In the genomic region with DNA sequence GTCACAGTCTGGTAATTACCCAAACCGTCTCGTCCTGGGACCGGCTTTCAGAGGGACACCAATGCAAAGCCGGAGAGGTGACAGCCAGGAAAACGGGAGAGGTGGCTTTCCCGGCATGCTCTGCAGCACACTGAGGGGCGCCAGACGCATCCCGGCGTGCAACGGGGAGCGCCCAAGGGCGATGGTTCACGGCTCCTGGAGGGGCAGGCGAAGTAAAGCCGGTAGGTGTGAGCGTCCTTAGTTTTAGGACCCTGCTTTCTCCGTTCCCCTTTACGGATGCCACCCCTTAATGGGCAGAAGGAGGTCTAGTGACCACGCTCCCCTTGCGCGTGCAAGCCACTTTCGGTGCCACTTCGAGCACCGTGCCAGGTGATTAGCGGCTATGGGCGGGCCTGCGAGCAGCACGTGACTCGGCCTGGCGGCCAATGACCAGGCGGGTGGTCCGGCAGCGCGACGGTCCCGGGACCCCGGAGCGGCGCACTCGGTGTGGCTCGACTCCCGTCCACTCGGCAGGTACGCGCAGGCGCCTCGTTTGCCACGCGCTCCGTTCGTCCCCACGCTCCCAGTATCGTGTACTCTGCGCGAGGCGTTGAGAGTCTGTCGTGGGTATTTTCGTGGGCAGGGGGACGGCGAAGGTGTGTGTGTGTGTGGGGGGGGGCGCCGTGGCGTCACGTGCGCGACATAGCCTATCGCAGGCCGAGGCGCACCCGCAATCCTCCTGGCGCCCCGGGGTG, we compare ENCODE assay signal across 8 mouse cellular contexts. TPM values are rescaled to one million over a fixed set of nuclear protein-coding genes. Genes with fewer than 3 reads are reported as not detected.
DNase-seq lines count a peak whose midpoint lies in the region; ATAC-seq and TF ChIP-seq lines count a peak whose summit lies in the region.

No protein-coding gene starts in this region.

- H3K36me3 ChIP-seq in ES-Bruce4 (ENCODE audit: control insufficient read depth, insufficient read depth, low read length, poor library complexity, severe bottlenecking), result no peaks in the 10 kb centered on the region
- H3K36me3 ChIP-seq in forebrain, embryonic 15.5 days, result no peaks in the 10 kb centered on the region
- H3K36me3 ChIP-seq in neural tube, embryonic 15.5 days, result no peaks in the 10 kb centered on the region
- H3K36me3 ChIP-seq in testis, adult 2 months (ENCODE audit: control insufficient read depth, insufficient read depth, low read length), result no peaks in the 10 kb centered on the region

- no peaks in the 10 kb centered on the region for H3K9me3 ChIP-seq in ES-Bruce4 (replicated peaks; ENCODE audit: control insufficient read depth, insufficient read depth, low read length, poor library complexity, severe bottlenecking)
- no peaks in the 10 kb centered on the region for H3K9me3 ChIP-seq in forebrain, embryonic 15.5 days
- H3K9me3 ChIP-seq in neural tube, embryonic 15.5 days (replicated peaks), result no peaks in the 10 kb centered on the region

- TF ChIP-seq CTCF in ES-Bruce4 (IDR thresholded peaks at IDR 0.05; ENCODE audit: low read depth, low read length), result no peak
- no peak for TF ChIP-seq CTCF in testis, adult 2 months (IDR thresholded peaks at IDR 0.05; ENCODE audit: control insufficient read depth, insufficient read depth, insufficient replicate concordance, low read depth, low read length)

- no peaks in the 10 kb centered on the region for H3K27me3 ChIP-seq in ES-Bruce4 (ENCODE audit: control insufficient read depth, insufficient read depth, low read length, poor library complexity, severe bottlenecking)
- H3K27me3 ChIP-seq in forebrain, embryonic 15.5 days, result 0 out of 2 replicates have a peak, but pooled peaks cover 6% of the 10 kb centered on the region
- 0 out of 2 replicates have a peak, but pooled peaks cover 3% of the 10 kb centered on the region for H3K27me3 ChIP-seq in neural tube, embryonic 15.5 days (replicated peaks)
- H3K27me3 ChIP-seq in testis, adult 2 months (ENCODE audit: control insufficient read depth, insufficient read depth, low read length), result no peaks in the 10 kb centered on the region

- DNase-seq in cerebellum, adult 11-12 months, result peak; percentile 87
- DNase-seq in heart, postnatal 14 days, result peak; percentile 72 to 76
- DNase-seq in layer of hippocampus, adult 18-20 months (ENCODE audit: low spot score in 2 of 2), result peak; percentile 71 to 79
- DNase-seq in lung, adult 18-20 months, result peak; percentile 56 to 58

- no peak for TF ChIP-seq POLR2A in ES-Bruce4 (IDR thresholded peaks at IDR 0.05; ENCODE audit: insufficient read depth, low read length)
- TF ChIP-seq POLR2A in testis, adult 2 months (IDR thresholded peaks at IDR 0.05; ENCODE audit: control insufficient read depth, low read depth, low read length), result peak; percentile 76

- H3K27ac ChIP-seq in ES-Bruce4 (ENCODE audit: insufficient read depth, low read length), result no peak overlapping the region
- H3K27ac ChIP-seq in forebrain, embryonic 15.5 days (replicated peaks), result peak overlapping the region; percentile 91
- H3K27ac ChIP-seq in neural tube, embryonic 15.5 days (replicated peaks), result peak overlapping the region; percentile 97
- peak overlapping the region; percentile 97 for H3K27ac ChIP-seq in testis, adult 2 months (ENCODE audit: control insufficient read depth, insufficient read depth, low read depth, low read length)

- WGBS in forebrain, embryonic 15.5 days, result under 1% methylated on average over 72 of the region's 73 CpGs
- under 1% methylated on average over 73 of the region's 73 CpGs for WGBS in neural tube, embryonic 15.5 days

- H3K9ac ChIP-seq in ES-Bruce4 (ENCODE audit: low read depth, poor library complexity, severe bottlenecking), result peak overlapping the region; percentile 41
- peak overlapping the region; percentile 63 for H3K9ac ChIP-seq in forebrain, embryonic 15.5 days (replicated peaks)
- peak overlapping the region; percentile 68 for H3K9ac ChIP-seq in neural tube, embryonic 15.5 days (replicated peaks)

- H3K4me1 ChIP-seq in ES-Bruce4 (ENCODE audit: control insufficient read depth, insufficient read depth, low read length), result no peaks in the 10 kb centered on the region
- peaks cover 12% of the 10 kb centered on the region for H3K4me1 ChIP-seq in forebrain, embryonic 15.5 days
- peaks cover 10% of the 10 kb centered on the region for H3K4me1 ChIP-seq in neural tube, embryonic 15.5 days
- no peaks in the 10 kb centered on the region; the same call in none of the 2 replicates for H3K4me1 ChIP-seq in testis, adult 2 months (ENCODE audit: control insufficient read depth, insufficient read depth, low read length)

- H3K4me2 ChIP-seq in forebrain, embryonic 15.5 days (replicated peaks), result peak overlapping the region; percentile 98
- peak overlapping the region; percentile 77 for H3K4me2 ChIP-seq in neural tube, embryonic 15.5 days

- intact Hi-C loops in heart, postnatal 14 days (cut with DNase I), result loop anchor here (2.0 to 5.0 kb wide), 2 partner anchors 26 to 75 kb away; a partner anchor contains a TSS

- peak overlapping the region; percentile 58 for H3K4me3 ChIP-seq in ES-Bruce4 (ENCODE audit: low read depth, low read length)
- H3K4me3 ChIP-seq in forebrain, embryonic 15.5 days, result peak overlapping the region; percentile 64
- peak overlapping the region; percentile 68 for H3K4me3 ChIP-seq in neural tube, embryonic 15.5 days (replicated peaks)
- peak overlapping the region; percentile 90 for H3K4me3 ChIP-seq in testis, adult 2 months (ENCODE audit: control insufficient read depth, low read depth, low read length)

- ATAC-seq in forebrain, embryonic 15.5 days (replicated peaks), result peak; percentile 93
- peak; percentile 93 for ATAC-seq in neural tube, embryonic 15.5 days (ENCODE audit: low FRiP score)

- TF ChIP-seq EP300 in ES-Bruce4 (IDR thresholded peaks at IDR 0.05; ENCODE audit: insufficient read depth, low read depth, low read length), result 0 out of 2 replicates have a peak, but pooled peaks have one; percentile 4

RNA-seq across cellular contexts. Expression of a gene that starts 24.5 kb away (rescaled TPM):
- 137 and 147 TPM in 2 replicates for polyA plus RNA-seq in ES-Bruce4 (2011; ENCODE audit: insufficient read depth, insufficient read length, low read depth, missing spikeins)
- polyA plus RNA-seq in forebrain, embryonic 15.5 days (2015; fragmentation: Nextera tagmentation; extraction: Ambion mirVana), result 28.0 and 29.0 TPM in 2 replicates
- 10 to 100 TPM; 44.6 to 58.2 TPM for total RNA-seq in heart, postnatal 14 days (2021)
- total RNA-seq in layer of hippocampus, adult 18-20 months (2021), result 10 to 100 TPM; 69.2 to 71.2 TPM
- 23.6 and 25.4 TPM in 2 replicates for polyA plus RNA-seq in neural tube, embryonic 15.5 days (2015; fragmentation: Nextera tagmentation; extraction: Ambion mirVana)
- 17.5 and 20.3 TPM in 2 replicates for polyA plus RNA-seq in testis, adult 2 months (2012; rRNA removed)
